Mouse (Mus musculus) c-Kit-positive CD71-positive TER-119-negative erythroid progenitor cells, embryonic 14.5 days (primary cell): ENCODE results near the gene Kcnq1.

Experiments
- DNase-seq: peaks from one replicate; pipeline ENCODE4 v3.0.0-alpha.2; 2013; ENCODE audit warnings: low read depth

Gene Kcnq1

DNA sequence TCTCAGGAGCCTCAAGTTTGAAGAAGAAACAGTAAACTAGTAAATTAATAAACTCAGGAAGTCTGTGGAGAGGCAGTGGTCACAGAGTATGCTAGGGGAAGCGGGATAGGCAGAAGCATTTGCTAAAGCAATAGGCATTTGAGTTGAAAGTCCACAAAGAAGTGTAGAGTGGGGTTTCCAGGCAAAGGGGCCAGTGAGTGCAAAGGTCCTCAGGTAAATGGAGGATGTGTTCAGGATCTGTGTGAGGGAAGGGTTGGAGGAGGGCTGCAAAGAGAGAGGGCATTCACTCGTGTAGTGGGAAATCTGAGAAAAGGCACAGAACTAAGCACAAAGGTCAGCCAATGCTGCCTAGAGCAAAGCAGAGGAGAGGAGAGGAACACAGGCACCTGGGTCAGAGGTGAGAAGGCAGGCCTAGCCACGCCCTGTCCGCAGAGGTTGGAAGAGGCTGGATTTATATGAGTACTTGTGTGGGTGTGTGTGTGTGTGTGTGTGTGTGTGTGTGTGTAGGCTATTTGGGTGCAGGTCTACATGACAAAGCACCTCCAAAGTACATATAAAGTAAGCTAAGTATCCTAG lies 313.5 kb downstream of the Kcnq1 start:
- DNase-seq = no peak

DNA sequence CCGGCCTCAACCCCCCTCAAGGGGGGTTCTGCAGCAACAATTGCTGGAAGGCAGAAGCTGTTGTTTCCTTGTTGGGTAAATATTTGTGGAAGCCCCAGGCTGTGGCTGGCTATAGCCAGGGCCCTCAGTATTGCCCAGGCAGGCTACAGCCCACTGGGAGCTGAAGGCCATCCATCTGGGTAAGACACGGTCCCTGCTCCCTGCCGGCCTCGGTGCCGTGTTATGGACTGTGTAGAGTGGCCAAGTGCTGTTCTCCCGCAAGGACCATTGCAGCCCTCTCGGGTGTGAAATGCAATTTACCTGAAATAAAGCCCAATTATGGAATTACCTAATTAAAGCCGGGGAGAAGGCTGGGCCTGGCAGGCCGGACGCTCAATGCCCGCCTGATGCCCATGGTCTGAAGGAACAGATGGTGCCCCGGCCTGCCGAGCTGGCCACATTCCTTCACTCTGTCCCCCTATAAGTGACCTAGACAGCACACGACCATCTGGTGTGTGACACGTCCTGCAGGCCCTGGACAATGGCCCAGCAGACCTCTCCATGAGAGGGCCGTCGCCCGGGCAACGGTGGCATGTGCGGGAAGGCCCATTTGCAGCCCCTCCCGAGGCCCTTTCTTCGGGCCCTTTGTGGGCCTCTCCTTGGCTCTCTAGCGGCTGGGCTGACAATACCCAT lies 322.1 kb downstream of the Kcnq1 start:
- no peak for DNase-seq

DNA sequence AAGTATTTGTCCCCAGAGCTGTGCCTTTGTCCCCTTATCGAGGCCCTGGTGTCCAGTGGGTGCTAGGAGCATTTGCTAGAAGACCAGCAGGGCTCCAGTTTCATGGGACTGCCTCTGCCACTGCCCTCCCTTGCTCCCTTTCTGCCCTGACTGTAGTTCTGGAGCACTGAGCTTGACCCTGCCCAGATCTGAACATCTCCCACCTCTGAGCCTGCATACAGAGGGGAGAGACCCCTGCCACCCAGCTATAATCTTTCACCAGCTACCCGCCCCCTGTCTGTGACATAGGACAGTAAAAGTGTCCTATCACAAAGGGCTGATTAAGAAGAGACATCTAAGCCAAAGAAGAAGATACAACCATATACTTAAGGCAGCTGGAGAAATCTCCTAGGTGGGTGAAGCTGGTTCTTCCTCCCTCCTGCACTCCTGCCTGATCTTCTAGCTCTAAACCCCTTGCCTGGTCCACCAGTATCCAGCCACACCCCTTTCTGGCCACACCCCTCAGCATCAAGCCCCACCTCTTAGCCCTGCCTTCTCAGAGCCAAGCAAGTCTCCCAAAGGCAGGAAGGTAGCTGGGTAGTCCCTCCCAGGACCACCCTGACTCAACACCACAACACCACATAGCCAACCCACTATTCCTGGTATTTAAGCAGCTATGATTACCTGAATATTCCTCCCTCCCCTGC lies 322.8 kb downstream of the Kcnq1 start:
- DNase-seq = no peak

DNA sequence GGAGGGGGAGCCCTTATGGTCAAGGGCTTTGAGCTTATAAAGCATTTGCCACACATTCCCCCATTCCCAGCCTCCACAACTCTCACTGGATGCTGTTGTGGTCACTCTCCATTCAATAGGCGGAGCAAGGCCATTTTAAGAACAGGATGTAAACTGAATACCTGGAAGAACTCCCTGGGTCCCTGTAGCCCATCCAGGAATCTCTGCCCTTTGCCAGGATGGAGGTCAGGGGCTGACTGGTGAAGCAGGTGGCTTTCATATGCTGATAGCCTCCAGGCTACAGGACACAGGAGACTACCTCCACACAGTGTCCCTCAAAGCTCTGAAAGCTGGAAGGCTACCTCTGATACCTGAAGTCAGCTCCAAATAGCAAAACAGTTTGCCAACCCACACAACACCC lies 326.5 kb downstream of the Kcnq1 start:
- DNase-seq = no peak

DNA sequence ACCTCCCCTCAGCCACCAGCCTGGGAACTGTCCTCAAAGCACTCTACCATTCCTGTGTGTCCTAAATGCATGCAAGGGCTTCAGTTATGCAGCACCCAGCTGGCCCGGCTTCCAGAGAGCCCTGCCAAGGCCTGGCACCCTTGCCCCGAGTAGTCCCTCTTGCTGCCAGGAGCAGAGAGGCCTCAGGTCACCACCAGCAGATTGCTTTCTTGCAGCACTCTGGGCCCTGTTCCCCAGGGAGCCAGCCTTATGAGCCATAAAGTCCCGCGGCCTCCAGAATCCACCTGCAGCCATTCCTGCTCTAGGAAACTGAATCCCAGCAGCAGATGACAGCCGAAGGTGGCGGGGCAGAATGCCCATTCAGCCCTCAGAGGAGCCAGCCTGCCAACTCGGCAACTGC lies 327.2 kb downstream of the Kcnq1 start:
- no peak for DNase-seq

DNA sequence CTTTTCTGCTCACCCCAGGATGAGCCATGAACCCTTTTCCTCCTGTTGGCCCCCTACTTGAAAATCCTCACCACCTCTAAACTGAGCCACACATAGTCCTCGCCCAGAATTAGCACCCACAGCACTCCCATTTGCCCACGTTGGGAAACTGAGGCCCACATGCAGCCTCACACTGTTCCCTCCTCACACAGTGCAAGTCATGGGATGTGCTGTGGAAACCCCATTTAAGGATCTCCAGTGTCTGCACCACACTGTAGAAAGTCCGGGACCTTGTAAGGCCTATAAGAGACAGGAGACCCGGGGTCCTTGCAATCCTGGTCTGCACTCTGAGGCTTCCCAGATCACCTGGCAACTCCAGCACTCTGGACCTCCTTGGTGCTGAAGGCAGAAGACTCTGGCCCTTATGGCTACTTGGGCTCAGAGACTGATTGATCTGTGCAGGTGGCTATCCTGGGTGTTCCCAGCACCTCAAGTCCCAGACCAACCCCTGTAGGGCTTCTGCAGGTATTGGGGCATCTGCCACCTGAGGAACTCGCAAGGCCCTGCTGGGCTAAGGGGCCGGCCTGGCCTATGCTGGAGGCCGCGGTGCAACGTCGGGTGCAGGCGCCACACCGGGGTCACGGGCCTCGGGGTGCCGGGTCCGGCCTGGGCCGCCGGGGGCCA lies 331.2 kb downstream of the Kcnq1 start:
- no peak for DNase-seq

DNA sequence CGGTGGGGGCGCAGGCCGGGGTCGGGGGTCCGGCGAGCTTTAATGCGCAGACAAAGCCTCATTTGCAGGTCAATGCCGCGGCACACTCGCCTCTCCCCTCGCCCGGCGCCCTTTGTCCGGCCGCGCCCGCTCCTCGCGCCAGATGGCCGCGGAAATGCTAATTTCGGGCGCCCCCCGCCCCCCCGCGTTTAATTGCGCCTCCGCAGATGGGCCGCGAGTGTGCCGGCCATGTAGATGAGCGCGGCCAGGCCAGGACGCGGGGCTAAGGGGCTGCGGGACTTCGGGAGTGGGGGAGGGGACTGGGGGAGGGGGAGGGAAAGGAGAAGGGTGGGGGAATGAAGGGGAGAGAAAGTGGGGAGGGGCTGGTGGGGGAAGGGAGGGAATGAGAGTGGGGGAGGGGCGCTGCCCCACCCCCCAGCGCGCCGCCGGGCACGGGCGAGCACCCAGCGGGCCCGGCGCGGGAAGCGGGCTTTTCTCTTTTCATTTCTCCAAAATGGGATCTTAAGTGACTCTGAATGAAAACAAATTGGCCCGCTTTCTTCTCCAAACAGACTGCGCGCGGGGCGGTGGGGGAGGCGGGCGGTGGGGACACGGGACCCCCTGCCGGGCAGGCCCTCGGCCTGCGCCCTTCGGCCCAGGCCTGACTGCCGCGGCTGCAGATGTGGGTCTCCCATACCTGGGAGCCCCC lies 331.9 kb downstream of the Kcnq1 start:
- no peak for DNase-seq

DNA sequence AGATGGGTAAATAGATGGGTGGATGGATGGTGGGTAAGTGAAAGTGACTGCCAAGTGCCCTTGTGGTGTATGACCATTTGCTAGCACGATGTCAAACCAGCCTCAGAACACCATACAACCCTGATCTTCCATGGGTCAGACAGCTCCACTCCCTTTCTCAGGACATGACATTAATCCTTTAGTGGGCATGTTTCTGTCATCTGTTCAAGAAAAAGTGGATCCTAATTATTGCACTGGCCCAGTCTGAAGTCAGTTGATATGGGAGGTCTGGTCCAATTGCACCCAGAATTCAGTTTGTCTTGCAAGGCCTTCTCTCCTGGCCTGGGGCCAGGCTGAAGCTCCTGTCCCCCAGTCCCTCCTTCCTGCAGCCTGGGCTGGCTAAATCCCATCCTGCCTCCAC lies 332.8 kb downstream of the Kcnq1 start:
- no peak for DNase-seq

DNA sequence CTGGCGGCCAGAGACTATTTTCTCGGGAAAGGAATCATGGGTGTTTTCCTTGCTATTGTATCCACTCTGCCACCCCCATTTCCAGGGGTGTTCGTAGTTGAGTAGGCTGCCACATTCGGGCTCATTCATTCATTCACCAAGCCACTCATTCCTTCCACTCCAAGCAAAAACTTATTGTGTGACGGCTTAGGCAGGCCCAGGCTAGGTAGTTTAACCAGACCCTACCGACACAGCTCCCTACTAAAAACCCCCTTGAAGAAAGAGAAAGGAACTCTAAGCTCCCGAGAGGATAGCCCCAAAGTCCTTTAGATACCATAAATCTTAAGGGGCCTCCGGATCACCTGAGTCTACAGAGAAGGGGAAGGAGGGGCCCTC lies 338.4 kb downstream of the Kcnq1 start:
- no peak for DNase-seq

DNA sequence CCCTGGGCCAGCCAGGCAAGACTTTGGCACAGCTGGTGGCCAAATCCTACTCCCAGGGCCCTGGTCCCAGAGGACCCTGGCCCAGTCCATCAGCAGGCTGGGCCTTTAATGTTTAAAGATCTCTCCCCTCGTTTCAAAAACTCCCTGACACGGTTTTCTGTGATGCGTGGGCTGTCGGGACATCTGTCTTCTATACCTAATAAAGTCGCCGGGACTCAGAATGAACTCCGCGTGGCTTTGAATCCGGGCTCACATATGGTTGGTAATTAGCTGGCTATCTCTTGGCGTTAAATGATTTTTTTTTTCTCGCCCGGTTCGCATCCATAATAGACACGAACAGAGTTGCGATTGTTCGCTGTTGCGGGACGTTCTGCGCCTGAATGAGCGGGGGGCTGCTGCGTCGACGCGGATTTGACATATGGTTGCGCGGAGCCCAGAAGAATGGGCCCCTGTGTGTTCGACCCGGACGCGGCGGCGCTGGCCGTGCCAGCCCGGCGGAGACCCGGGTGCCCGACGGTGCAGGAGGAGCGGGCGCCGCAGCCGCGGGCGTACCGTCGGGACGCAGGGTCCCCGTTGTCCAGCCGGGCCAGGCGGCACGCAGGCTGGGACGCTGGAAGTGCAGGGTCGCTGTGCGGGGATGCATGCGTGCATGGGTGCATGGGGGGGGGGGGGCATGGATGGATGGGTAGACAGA lies 338.9 kb downstream of the Kcnq1 start:
- no peak for DNase-seq

DNA sequence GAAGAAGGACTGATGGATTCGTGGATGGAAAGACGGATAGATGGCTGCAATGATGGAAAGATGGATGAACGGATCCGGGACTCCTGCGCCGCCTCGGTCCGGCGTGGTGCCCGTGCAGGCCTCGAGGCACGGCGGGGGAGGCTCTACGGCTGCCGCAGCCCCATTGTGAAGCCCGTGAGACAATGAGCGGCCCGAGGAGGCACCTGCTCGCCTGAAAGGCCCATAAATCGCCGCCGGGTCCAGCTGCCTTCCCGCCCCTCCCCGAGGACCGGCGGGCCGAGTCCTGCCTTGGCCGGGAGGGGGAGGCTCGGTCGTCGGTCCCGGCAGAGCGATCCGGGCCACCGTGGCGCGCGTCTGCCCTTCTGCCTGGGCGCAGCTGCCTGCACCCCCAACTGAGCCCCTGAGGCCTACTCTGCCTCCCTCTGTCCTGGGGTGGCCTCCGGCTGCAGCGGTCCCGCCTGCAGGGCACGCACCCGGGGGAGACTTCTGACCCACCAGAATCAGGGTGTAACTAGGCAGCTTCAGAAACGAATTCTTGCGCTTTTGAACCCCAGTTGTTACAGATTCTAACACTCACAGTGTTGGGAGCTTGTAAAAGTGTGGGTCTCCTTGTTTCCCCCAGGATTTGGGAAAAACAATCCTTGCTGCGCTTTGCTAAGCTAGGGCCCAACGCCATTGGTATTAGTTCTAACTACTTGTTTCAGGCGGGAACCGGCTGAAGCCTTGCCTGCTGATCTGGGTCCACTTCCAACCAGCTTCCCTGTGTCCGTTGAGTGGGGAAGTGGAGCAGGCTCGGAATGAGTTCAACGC lies 339.7 kb downstream of the Kcnq1 start:
- DNase-seq = no peak

DNA sequence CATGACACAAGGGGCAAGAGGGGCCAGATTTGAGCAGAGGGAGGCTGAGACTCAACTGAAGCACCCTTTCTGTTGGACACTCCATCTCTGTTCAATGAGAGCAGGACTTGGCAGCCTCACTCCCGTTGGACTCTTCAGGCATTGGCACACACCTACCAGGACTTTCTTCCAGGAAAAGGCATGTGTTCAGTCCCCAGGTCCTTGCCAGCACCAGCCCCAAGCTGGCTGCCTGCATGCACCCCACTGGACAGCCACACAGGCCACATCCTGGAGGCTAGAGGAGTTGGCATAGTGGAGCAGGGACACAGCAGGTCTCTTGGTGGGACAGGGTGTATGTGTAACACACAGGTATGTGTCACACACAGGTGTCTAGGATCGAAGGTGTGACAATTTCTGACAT lies 341.0 kb downstream of the Kcnq1 start:
- no peak for DNase-seq

DNA sequence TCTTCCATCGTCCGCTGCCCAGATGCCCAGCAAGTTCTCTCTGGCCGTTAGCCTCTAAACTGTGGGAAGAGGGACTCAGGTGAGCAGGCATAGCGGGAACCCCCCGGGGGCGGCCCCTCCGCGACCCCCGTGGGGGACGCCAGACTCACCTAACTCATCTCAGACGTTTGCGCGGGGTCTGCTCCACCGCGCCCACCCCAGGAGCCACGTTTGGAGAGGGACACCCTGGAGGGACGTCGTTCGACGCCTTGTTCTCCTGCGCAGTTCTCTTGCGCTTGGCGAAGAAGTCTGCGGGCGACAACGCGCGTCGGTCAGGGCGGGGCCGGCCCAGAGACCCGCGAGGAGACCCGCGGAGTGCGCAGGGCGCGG lies 352.8 kb downstream of the Kcnq1 start:
- no peak for DNase-seq

DNA sequence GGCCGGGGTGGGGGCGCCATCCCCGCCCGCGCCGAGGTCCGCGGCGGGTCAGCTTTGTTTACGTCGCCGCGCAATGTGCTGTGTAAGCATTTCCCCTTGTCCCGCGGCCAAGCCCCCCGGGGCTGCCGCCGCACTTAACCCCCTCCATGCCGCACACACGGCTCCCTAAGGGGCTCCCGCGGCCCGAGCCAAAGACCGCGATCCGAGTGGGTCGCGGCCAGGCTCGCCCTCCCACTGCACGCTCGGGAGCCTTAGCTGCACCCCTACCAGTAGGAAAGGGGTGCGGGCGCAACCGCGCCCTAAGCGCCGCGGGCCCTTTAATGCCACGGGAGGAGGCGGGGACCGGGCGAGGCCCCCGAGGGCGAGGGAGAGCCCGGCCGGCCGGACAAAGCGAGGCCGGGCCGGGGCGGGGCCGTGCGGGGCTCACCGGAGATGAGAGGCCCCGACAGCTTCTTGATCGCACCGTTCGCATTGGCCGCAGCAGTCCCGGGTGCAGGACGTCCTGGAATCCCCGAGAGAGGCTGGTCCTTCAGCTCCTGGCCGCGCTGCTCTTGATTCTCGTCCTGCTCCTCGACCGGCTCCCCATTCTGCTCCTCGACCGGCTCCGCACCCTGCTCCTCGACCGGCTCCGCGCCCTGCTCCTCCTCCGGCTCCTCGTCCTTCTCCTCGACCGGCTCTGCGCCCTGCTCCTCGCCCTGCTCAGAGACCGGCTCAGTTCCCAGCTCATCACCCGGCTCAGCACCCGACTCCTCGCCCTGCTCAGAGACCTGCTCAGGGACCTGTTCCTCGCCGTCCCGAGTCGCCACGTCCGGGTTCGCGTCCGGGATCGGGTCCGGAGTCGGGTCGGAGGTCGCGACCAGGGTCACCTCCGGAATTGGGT lies 353.4 kb downstream of the Kcnq1 start:
- DNase-seq = no peak

DNA sequence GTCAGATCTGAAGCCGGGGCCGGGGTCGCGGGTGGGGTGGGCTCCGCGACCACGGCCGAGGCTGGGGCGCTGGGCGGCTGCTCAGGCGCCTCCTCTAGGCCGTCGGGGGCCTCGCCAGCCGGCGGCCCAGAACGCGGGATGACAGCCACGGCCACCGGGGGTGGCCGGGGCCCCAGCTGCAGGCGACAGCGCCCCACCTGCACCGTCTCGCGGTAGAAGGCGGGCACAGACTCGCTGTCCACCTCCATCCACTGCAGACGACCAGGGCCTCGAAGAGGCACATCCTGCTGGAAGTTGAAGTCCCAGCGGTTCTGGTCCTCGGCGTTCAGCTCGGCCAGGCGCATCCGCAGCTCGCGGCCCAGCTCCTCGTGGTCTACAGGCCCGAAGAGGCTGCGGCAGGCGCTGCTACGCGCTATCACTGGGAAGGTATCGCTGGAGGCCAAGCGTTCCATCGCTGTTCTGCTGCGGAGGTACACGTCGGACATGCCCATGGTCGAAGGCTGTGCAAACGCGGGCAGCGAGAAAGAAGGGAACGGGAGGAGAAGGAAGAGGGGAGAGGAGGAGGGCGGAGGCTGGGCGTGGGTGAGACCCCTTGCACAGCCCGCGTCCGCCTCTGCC lies 354.2 kb downstream of the Kcnq1 start:
- no peak for DNase-seq

DNA sequence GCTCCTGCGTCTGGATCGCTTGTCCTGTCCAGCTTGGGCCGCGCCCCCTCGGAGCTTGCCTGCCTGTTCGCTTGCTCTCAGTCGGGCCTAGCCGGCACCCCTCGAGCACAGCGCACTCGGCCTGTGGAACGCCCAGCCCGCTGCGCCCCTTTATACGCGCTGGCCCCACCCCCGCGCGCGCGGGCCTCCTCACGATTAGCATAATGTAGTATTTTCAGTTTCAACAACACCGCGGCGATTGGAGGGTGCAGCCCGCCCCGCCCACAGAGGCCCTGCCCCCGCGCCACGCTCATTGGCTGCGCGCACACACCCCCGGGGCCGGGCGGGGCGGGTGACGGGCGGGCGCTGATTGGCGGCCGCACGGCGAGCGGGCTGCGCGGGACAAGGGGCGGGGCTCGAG lies 354.7 kb downstream of the Kcnq1 start, which contains the start of gene Cdkn1c:
Gene Cdkn1c, minus strand, starts transcription at position 177 of the 400 bp plus-strand sequence.
- DNase-seq = peak; percentile 71

DNA sequence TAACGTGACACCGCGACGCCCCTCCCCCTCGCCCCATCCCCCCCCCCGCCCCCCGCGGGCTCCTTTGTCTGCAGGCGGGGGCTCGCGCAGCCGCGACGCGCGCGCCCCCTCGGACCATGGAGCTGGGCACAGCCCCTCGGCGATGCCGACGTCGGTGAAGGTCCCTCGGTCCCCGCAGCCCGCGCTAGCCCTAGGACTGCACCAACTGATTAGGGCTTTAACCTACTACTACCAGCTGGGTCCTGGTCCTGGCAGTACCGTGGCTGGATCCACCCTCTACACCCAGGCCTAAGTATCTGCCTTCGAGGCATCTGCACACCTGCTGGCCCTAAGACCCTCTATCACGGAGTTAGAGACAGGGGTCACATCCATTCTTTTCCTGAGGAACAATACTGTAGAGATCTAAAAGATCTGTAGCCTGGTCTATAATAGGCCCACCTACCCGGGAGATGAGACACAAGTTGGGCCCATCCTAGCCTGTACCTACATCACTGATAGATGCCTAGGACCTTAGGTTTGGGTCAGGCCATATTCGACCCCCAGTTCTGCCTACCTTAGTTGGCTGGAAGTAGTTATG lies 355.2 kb downstream of the Kcnq1 start:
- no peak for DNase-seq

DNA sequence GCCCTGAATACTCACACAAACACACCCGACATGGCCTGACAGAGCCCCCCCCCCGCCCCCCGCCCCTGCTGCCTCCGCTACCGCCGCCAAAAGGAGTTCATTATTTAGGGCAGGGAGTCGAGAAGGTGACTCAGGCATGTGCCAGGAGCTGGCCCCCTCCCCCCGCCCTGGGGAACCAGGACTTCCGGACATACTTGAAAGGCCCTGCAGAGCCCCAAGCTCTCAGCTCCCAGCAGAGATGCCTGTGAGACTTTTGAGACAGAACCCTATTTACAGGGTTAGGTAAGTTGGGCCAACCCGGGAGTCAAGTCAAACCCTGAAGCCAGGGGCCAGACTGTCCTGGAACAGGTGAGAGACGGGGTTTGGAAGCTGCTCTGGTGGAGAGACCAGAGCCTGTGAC lies 355.8 kb downstream of the Kcnq1 start:
- no peak for DNase-seq

DNA sequence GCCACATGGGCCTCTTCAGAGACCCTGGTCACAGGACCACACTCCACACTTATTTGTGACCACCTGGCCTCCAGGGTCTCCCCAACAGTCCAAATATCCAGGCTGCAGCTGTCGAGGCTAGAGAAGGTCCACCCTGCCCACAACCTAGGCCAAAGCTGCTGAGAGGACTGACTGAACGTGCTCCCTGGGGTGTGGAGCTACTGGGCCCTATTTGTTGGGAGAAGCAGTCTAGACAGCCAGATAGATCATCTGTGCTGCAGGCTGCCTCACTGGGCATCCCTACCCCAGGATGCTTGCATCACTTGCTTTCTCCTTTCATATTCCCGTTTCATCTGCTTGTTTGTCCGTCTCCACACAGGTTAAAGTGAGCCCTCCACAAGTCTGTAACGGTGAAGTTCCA lies 356.4 kb downstream of the Kcnq1 start:
- no peak for DNase-seq
